Mouse (Mus musculus): ENCODE results near the gene Tmem110.

Tmem110 gene

DNA sequence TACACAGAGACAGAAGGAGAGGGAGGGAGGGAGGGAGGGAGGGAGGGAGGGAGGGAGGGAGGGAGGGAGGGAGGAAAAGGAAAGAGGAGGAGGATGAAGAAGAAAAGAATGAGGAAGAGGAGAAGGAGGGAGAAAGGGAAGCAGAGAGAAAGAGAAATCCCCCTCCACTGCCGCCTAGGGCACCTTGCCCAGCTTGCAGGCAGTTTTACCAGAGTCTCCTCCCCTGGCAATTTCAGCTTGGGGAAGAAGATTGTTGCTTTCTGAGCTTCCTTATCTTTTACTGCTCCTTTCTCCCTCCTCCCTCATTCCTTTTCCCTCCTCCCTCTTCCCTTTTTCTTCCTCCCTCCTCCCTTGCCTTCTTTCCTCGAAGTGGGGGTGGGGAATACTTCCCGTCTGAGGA lies 77.6 kb downstream of the Tmem110 start:
- no peak for DNase-seq (ENCODE audit: low spot score in 2 of 2)

- no peak for DNase-seq (ENCODE audit: low spot score in 2 of 2)
These were observed 78.9 kb downstream of the Tmem110 start for GRCm38 (mm10) chr14:30904307-30904706.

DNA sequence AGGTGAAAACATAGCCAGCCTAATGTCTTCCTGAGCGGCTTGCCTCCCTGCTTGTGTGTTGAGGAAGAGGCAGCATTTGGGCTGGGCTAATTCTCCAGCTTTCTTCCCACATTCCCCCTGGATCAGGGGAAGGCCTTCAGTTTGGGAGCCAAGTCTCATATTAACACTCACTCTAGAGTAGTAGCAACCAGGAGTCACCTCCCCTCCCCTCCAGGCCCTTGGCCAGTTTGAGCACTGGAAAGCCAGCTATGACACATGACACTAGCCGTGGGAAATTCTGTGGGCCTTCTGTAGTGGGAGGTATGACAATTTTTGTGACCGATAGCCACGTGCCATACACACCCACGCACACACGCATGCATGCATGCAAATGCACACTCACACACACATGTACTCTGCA lies 80.6 kb downstream of the Tmem110 start:
- no peak for DNase-seq (ENCODE audit: low spot score in 2 of 2)

GRCm38 (mm10) chr14:30907814-30908265 lies 82.5 kb downstream of the Tmem110 start:
- no peak for DNase-seq (ENCODE audit: low spot score in 2 of 2)

GRCm38 (mm10) chr14:30911141-30911540 lies 85.8 kb downstream of the Tmem110 start:
- no peak for DNase-seq (ENCODE audit: low spot score in 2 of 2)

- no peak for DNase-seq (ENCODE audit: low spot score in 2 of 2)
These were observed 87.3 kb downstream of the Tmem110 start for GRCm38 (mm10) chr14:30912641-30913040.

- no peak for DNase-seq (ENCODE audit: low spot score in 2 of 2)
These were observed 88.0 kb downstream of the Tmem110 start for GRCm38 (mm10) chr14:30913404-30913803.

DNA sequence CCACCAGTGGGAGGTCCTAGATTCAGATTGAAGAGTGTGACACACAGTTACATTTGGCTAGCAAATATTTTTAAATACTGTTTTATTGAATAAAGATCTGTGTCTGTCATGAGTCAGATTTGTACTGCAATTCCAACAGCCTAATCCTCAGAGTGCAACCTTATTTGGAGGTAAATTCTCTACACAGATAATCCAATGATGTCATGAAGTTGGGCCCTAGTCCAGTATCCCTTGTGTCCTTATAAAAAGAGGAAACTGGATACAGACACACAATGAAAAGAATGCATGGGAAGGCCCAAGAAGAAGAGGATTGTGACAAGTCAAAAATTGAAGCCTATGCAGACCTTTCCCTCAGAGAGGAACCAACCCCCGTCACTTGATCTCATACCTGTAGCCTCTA lies 91.1 kb downstream of the Tmem110 start:
- no peak for DNase-seq (ENCODE audit: low spot score in 2 of 2)

DNA sequence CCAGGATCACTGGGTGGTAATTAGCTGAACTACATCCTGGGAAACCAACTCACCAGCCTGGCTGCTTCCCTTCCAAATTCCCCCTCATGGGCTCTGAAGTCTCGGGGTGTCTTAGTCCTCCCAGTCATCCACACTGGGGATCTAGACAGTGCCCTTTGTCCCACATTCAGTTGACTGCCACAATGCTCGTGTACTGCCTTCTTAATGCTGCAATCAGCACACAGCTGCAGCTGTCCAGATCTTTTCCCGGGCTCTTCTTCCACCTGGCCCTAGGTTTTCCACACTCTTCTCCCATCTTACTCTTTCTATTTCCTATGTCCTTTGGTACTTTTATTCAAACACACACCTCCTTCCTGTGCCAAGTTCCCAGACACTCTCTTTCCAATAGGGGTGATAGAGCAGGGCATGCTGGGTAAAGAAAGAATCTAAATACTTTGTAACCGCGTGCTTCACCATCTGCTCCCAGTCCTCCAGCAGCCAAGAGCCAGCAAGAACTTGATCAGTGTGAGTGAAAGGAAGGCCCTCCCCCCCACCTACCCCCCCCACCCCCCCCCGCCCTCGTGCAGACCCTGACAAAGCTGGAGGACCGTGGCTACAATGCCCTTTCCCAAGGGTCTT lies 96.8 kb downstream of the Tmem110 start:
- DNase-seq (ENCODE audit: low spot score in 2 of 2), result no peak

DNA sequence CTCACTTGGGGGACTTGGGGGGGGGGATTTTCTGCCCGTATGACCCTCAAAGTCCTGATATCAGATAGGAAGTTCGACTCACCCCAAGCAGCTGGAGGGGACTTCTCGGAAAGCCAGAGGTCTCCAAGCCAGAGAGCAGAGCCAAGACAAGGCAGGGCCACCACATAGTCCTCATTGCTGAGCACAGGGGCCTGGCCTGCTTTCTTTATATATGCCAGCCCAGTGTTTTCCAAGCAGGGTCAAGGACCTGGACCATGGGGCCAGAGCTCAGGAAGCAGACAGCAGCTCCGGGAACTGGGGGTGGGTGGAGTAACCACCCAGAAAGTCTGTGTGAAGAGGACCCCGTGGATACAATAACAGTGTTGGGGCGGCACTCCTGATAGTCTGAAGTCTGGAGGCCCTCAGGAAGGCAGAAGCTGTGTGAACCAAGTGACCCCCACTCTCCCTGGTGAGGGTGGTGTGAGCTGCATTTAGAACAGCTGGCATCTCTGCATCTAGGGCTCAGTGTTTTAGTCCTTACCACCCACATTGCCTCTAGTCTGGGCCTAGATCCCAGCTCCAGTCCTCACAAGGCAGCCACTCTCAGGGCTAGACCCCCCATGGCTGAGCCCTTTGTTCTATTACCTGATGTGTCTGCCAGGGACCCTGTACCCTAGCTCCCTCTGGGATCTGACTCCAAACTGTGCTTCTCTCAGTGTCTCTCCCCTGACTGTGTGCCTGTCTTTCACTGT lies 98.2 kb downstream of the Tmem110 start, which contains the start of gene Itih3:
TSS of gene Itih3 (minus strand) at position 386 of the 731 bp plus-strand sequence.
- peak in 1 of 2 experiments; percentile 24 for DNase-seq (ENCODE audit: low spot score in 2 of 2)

- no peak for DNase-seq (ENCODE audit: low spot score in 2 of 2)
These were observed 100.1 kb downstream of the Tmem110 start for GRCm38 (mm10) chr14:30925492-30925891.

Measured in cerebellum, postnatal 4 days (tissue).